Mouse (Mus musculus) cerebellum, adult 9-10 months (tissue): ENCODE measurements at regions not wholly inside any gene's neighbourhood (a gene's known extent, or its start where the extent isn't known, plus 50 kb on each side); places are given as distances from the start of the nearest gene placed in this dataset.

Source experiments
- DNase-seq: peaks from one replicate; pipeline ENCODE4 v3.0.0; 2022

- no peak for DNase-seq
Measured at GRCm38 (mm10) chr5:73729646-73730045, 78.5 kb downstream of the Spata18 start.

DNA sequence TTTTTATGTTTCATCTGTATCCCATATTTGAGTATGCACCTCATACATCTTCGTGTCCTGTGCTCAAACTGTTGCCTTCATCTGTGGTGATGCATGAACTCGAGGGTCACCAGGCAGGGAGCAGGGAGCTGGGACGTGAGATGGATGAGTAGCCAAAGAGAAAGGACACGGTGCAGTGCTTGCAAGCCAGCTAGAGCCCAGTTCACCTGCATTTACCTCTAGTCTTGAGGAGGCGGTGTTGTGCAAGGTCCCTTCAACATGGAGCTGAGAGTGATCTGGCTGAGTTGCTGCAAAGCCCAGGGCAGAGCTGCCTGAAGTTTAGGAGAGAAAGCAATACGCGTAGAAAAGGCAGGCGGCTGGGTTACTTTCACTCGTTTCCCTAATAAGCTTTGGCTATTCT is 80.2 kb downstream of the Spata18 start:
- no peak for DNase-seq

- DNase-seq = no peak
Measured at GRCm38 (mm10) chr5:73731991-73732565, 80.9 kb downstream of the Spata18 start.

- no peak for DNase-seq
Measured at GRCm38 (mm10) chr5:73740766-73741165, 89.6 kb downstream of the Spata18 start.

DNA sequence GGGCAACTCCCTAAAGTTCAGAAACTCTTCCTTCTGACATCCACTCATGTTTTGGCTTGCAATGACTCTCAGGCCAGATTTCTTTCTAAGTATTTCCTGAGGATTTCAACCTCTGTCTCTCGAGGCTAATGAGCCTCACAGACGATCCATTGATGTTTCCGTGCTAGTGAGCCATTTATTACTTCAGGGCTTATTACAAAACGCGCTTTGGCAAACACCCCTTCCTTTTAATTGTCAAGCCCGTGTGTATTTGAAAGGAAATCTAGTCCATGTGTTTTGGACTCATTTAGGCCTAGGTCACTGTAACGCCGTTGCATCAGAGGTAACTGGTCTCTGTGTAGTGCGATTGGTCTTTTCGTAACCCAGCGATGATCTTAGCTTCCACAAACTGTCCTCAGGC is 90.3 kb downstream of the Spata18 start:
- no peak for DNase-seq

- no peak for DNase-seq
Measured at GRCm38 (mm10) chr5:73743953-73744352, 92.8 kb downstream of the Spata18 start.

GRCm38 (mm10) chr5:73749791-73750190 is 98.6 kb downstream of the Spata18 start:
- DNase-seq = no peak

GRCm38 (mm10) chr5:73752225-73752644 is 101.1 kb downstream of the Spata18 start:
- no peak for DNase-seq

DNA sequence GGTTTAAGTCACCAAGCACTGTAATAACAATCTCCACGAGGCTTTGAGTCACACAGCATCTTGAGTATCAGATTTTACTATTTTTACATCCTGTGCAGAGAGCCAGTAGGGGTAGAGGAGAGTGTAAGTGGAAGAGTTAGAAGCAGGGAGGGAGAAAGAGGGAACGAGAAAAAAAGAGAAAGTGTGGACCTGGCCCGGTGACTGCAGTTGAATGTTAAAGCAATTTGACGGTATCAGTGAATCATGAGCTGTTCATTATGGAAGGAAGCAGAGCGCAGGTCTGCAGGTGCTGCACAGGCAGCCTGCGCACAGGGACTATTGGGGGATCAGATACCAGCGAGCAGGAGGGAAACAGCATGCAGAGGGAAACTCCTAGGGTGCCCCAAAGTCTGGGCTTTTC is 102.6 kb downstream of the Spata18 start:
- DNase-seq = no peak

DNA sequence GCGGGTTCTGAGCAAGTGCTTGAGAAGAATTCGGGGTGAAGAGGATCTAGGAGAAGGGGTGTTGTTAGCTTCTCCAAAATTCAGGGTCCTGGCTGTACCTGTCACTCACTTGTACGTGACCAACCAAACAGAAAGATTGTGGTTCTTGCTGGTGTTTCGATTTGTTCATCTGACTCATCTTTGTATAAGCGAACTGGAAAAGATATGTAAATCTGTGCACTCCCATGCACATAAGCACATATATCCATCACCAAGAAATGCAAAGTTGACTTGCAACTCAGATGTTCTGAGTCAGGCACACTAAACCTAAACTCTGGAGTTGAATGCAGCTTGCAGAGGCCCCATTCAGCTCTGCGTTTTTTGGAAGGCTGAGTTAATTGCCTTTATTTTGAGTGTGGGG is 107.4 kb downstream of the Spata18 start:
- no peak for DNase-seq

- DNase-seq = no peak
Measured at GRCm38 (mm10) chr5:73761236-73761635, 110.1 kb downstream of the Spata18 start.

DNA sequence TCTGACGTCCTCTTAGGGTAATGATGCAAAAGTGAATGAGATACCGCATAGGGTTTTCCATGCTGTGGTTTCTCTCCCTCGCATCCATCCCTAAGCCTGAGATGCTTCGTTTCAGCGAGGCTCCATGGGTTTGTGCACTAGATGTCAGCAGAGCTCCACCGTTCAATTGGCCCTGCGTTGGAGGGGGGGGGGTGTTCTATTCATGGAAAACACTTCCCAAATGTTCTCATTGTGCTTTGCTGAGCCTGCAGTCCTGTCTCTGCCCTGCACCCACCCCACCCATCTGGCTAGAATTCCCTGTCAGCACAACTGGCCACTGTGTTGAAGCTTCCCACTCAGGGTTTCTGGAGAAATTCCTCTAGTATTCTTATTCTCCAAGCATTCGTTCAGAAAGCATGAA is 110.5 kb downstream of the Spata18 start:
- peak; percentile 36 for DNase-seq

GRCm38 (mm10) chr5:73764226-73764625 is 113.0 kb downstream of the Spata18 start:
- DNase-seq = no peak

DNA sequence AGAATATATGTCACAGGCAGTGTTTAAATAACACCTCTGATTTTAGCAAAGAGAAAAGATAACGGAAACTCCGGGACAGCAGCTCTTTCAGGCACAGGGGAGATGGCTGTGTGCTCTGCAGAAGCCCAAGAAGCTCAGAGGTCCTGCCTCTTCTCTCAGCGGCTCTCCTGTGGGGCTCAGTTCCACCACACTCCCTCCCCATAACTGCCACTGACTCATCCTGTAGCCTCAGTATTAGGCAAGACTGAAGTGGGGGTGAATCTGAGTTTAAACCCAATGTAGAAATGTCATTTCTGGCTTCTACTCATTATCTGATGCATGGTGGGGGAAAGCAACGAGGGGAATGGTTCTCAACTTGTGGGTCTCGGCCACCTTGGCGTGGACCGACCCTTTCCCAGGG is 114.3 kb downstream of the Spata18 start:
- DNase-seq = no peak

- DNase-seq = no peak
Measured at GRCm38 (mm10) chr5:73768253-73768652, 117.1 kb downstream of the Spata18 start.

- no peak for DNase-seq
Measured at GRCm38 (mm10) chr5:73775775-73776548, 124.8 kb downstream of the Spata18 start.

DNA sequence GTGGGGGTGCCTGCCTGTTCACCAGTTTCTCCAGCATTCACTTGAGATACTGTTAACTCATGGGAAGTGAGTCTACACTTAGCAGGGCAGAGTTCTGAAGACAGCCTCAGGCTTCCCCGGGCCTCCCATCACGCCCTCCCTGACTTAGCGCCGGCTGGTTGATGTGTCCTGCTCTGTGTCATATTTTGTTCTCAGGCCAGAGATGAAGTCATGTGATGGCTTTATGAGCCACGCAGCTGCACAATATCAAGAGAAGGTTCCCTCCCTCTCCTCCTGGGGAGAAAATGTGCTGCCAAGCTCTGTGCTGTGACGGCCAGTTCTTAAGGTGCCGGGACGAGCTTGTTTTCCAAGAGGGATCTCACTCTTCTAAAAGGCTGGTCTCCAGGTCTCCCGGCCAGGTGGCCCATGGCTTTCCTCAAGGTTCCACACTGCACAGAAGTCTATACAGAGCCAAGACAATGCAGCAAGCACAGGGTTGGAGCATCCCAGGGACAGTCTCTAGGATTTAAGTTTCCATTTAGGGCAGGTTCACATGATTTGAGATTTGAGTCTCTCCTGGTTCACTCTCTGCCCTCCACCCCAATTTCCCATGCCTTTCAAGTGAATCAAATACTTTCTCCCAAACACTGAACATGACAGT is 126.2 kb downstream of the Spata18 start:
- DNase-seq = no peak

DNA sequence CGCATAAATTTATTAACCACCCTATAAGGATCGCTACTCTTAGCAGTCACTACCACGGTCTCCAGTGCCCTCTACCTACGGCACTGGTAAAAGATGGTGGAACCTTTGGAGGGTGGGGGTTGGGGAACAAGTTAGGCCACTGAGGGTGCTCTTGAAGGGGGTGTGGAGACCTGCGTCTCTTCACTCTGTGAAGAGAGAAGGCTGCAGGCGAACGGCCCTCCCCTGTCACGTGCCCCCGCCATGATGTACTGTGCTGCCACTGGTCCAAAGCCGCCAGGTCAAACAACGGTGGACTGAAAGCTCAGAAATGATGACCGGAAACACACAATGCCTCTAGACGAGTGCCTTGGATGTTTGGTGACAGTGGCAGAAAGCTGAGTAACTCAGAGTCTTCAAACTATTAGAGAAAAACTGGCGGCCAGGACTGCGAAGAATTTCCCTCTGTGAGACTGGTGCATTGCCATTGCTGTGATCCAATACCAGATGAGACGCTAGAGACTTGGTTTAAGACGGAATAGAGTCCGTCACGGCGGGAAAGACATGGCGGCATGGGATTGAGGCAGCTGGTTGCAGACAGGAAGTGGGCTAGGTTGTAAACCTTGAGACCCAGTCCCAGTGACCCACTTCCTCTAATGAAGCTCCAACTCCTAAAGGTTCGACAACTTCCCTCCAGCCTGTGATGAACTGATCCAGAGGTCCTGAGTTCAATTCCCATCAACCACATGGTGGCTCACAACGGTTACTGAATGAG is 130.2 kb downstream of the Spata18 start:
- no peak for DNase-seq

- DNase-seq = no peak
Measured at GRCm38 (mm10) chr5:73782214-73783091, 131.3 kb downstream of the Spata18 start.

DNA sequence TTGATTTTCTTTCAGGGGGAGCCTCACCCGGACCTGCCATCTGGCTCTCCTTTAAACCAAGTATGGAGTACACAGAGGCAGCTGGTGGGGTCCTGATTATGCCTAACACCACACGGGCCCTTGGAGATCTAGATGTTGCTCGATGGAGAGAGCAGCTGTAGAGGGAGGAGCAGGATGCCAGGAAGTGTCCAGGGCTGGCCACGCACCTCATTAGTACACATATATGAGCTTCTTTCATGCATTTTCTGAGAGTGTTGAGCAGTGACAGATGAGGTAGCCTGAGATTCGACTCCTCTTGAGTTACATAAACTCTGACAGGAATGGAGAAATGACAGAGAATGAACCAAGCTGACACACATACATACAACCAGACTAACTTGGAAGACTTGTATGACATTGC is 136.1 kb downstream of the Spata18 start:
- no peak for DNase-seq

DNA sequence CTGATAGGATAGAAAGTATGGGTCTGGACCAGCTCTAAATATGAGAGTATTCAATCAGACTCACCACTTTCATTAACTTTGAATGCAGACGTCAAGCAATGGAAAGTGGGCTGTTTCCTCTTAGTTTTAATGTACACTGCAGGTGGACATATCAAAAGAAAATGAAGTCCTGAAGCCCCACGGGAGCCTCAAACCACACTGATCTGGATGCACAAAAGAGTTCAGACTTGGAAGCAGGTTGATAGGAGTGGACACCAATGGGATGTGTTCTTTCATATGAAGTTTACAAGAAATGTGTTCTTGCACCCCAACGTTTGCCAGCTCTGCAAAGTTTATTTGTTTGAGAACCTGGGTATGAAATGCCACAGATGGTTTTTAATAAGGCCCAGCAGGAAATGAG is 141.0 kb downstream of the Spata18 start:
- DNase-seq = no peak

- no peak for DNase-seq
Measured at GRCm38 (mm10) chr5:73796201-73796600, 145.0 kb downstream of the Spata18 start.

- no peak for DNase-seq
Measured at GRCm38 (mm10) chr5:73797980-73798379, 146.8 kb downstream of the Spata18 start.
